Mouse (Mus musculus): ENCODE measurements at regions not wholly inside any gene's neighbourhood (a gene's known extent, or its start where the extent isn't known, plus 50 kb on each side); places are given as distances from the start of the nearest gene placed in this dataset.

DNA sequence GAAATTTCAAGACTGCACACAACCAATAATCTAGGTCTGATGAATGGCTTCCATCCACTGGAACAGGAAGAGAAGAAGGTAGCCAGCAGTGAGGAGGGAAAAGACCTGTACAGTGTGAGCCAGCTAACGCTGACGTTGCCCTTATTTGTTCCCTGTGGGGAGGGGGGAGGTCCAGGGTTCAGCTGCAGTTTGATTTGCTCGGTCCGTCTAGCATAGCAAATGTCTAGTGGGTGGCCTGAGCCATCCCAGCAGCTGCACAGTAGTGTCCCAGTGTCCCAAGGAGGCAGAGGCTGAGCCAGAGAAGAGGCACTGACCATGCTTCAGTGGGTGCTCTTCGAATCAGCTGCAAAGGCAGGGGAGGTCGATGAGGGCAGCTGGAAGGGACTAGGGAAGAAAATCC, 120.7 kb upstream of the Atp6ap2 start:
- no peak for DNase-seq (ENCODE audit: extremely low spot score, low spot score)
- Histone ChIP-seq H3K27ac (peak overlapping the region; percentile 82), H3K27me3 (ENCODE audit: poor library complexity, severe bottlenecking) (peaks cover 86% of the 10 kb centered on the region), H3K36me3 (replicated peaks) (no peaks in the 10 kb centered on the region), H3K9me3 (no peaks in the 10 kb centered on the region), H3K4me3 (no peak overlapping the region), H3K4me1 (peaks cover 51% of the 10 kb centered on the region)
- 18% methylated on average over 6 of the region's 6 CpGs for WGBS

DNA sequence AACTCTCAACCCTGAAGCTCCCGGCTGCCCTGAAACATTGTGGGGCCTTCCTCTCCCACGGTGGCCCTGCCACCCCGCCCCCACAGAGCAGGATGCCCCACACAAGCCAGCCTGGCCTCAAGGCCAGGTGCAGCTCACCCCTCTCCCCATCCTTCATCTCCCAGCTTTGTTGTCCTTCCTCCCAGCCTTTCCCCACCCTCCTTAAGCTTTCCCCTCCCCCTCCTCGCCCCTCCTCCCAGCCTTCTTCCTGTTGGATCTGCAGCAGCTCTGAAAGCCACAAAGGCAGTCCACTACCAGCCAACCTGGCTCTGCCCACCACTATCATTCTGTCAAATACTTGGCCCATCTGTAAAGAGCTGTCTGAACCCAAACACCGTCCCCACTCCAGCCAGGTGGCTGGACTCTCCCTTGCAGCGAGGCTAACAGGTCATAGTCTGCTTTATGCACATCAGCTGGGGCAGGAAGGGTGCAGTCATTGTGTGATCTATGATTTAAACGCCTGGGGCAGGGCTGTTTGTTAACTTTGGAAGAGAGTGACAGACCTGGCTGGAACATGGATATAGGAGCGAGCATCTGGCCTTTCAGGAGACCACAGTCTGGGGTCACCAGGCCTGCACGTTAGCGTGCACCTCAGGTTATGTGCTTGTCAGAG, 119.9 kb upstream of the Atp6ap2 start:
- peak; percentile 16 for DNase-seq (ENCODE audit: extremely low spot score, low spot score)
- peaks cover 44% of the 10 kb centered on the region for H3K4me1 ChIP-seq
- WGBS: 30% methylated on average over 10 of the region's 10 CpGs
- peaks cover 80% of the 10 kb centered on the region for H3K27me3 ChIP-seq (ENCODE audit: poor library complexity, severe bottlenecking)
- H3K4me3 ChIP-seq: peak overlapping the region; percentile 8; the same call in 1 of the 2 replicates
- H3K36me3 ChIP-seq (replicated peaks): no peaks in the 10 kb centered on the region
- no peaks in the 10 kb centered on the region for H3K9me3 ChIP-seq
- H3K27ac ChIP-seq: peak overlapping the region; percentile 82

GRCm38 (mm10) chrX:12472296-12472695, 115.3 kb upstream of the Atp6ap2 start:
- Histone ChIP-seq H3K4me1 (peaks cover 27% of the 10 kb centered on the region), H3K27me3 (ENCODE audit: poor library complexity, severe bottlenecking) (peaks cover 78% of the 10 kb centered on the region), H3K36me3 (replicated peaks) (no peaks in the 10 kb centered on the region), H3K9me3 (no peaks in the 10 kb centered on the region), H3K27ac (no peak overlapping the region), H3K4me3 (no peak overlapping the region)
- 75% methylated on average over 5 of the region's 5 CpGs for WGBS
- no peak for DNase-seq (ENCODE audit: extremely low spot score, low spot score)

- 85% methylated on average over 6 of the region's 6 CpGs for WGBS
- no peaks in the 10 kb centered on the region for H3K36me3 ChIP-seq (replicated peaks)
- H3K27ac ChIP-seq: no peak overlapping the region
- peaks cover 48% of the 10 kb centered on the region for H3K27me3 ChIP-seq (ENCODE audit: poor library complexity, severe bottlenecking)
- no peak overlapping the region for H3K4me3 ChIP-seq
- no peaks in the 10 kb centered on the region for H3K9me3 ChIP-seq
- peaks cover 5% of the 10 kb centered on the region for H3K4me1 ChIP-seq
- DNase-seq (ENCODE audit: extremely low spot score, low spot score): no peak
Measured at GRCm38 (mm10) chrX:12479207-12479606, 108.4 kb upstream of the Atp6ap2 start.

DNA sequence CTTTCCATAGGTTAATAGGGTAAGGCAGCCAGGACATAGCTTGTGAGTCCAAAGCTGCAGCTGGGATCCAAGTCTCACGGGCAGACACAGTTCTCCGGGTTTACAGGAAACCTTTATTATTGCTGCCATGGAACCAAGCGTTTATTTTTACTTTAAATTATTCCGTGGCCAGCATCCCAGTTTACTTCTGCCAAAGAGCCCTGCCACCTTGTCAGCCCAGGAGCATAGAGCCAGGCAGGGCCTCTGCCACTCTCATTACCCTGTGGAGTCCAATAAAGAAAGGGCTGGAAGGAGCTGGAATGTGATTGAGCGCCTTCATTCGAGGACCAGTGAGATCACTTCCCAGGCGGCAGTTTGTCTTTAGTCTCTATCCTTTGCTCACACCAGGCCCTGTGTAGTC, 96.6 kb upstream of the Atp6ap2 start:
- Histone ChIP-seq H3K4me3 (no peak overlapping the region), H3K36me3 (replicated peaks) (no peaks in the 10 kb centered on the region), H3K4me1 (peaks cover 7% of the 10 kb centered on the region), H3K27ac (no peak overlapping the region), H3K27me3 (ENCODE audit: poor library complexity, severe bottlenecking) (peaks cover 58% of the 10 kb centered on the region), H3K9me3 (no peaks in the 10 kb centered on the region)
- no peak for DNase-seq (ENCODE audit: extremely low spot score, low spot score)
- WGBS: 89% methylated on average over 7 of the region's 7 CpGs

DNA sequence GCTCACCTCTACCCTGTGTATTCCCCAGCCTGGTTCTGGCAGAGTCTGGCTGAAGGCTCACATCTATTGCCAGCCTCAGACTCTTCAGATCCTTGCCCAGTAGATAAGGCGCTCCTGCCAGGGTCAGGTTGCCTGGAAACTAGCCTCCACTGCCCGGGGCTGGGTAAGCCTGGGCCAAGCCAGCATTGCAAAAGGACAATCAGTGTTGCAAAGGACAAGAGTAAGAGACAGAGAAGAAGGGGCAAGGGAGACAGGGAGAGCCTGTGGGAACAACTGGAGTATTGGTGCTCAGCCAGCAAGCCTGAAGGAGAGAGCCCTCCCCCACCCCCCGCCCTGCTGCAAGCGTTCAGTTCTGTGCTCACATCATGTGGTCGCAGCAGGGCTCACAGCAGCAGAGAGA, 94.4 kb upstream of the Atp6ap2 start:
- WGBS: 56% methylated on average over 5 of the region's 5 CpGs
- H3K27me3 ChIP-seq (ENCODE audit: poor library complexity, severe bottlenecking): peaks cover 75% of the 10 kb centered on the region
- H3K4me3 ChIP-seq: no peak overlapping the region
- no peaks in the 10 kb centered on the region for H3K36me3 ChIP-seq (replicated peaks)
- H3K4me1 ChIP-seq: peaks cover 7% of the 10 kb centered on the region
- no peak for DNase-seq (ENCODE audit: extremely low spot score, low spot score)
- no peaks in the 10 kb centered on the region for H3K9me3 ChIP-seq
- no peak overlapping the region for H3K27ac ChIP-seq

GRCm38 (mm10) chrX:12493916-12494315, 93.7 kb upstream of the Atp6ap2 start:
- 81% methylated on average over 3 of the region's 3 CpGs for WGBS
- Histone ChIP-seq H3K27me3 (ENCODE audit: poor library complexity, severe bottlenecking) (peaks cover 82% of the 10 kb centered on the region), H3K4me3 (no peak overlapping the region)

GRCm38 (mm10) chrX:12494535-12494934, 93.1 kb upstream of the Atp6ap2 start:
- Histone ChIP-seq H3K4me1 (peaks cover 7% of the 10 kb centered on the region), H3K36me3 (replicated peaks) (no peaks in the 10 kb centered on the region), H3K27me3 (ENCODE audit: poor library complexity, severe bottlenecking) (peaks cover 88% of the 10 kb centered on the region), H3K4me3 (no peak overlapping the region), H3K9me3 (no peaks in the 10 kb centered on the region), H3K27ac (no peak overlapping the region)
- DNase-seq (ENCODE audit: extremely low spot score, low spot score): no peak
- WGBS: 80% methylated on average over 6 of the region's 6 CpGs

More at GRCm38 (mm10) chrX:12493916-12494315, 93.7 kb upstream of the Atp6ap2 start:
- no peak for DNase-seq (ENCODE audit: extremely low spot score, low spot score)
- Histone ChIP-seq H3K36me3 (replicated peaks) (no peaks in the 10 kb centered on the region), H3K4me1 (peaks cover 7% of the 10 kb centered on the region), H3K9me3 (no peaks in the 10 kb centered on the region), H3K27ac (no peak overlapping the region)

- no peaks in the 10 kb centered on the region for H3K36me3 ChIP-seq (replicated peaks)
- DNase-seq (ENCODE audit: extremely low spot score, low spot score): no peak
- no peak overlapping the region for H3K27ac ChIP-seq
- peaks cover 77% of the 10 kb centered on the region for H3K27me3 ChIP-seq (ENCODE audit: poor library complexity, severe bottlenecking)
- H3K4me1 ChIP-seq: no peaks in the 10 kb centered on the region
- no peak overlapping the region for H3K4me3 ChIP-seq
- WGBS: 86% methylated on average over 3 of the region's 3 CpGs
- H3K9me3 ChIP-seq: no peaks in the 10 kb centered on the region
Measured at GRCm38 (mm10) chrX:12500601-12501000, 87.0 kb upstream of the Atp6ap2 start.

- Histone ChIP-seq H3K27ac (no peak overlapping the region), H3K27me3 (ENCODE audit: poor library complexity, severe bottlenecking) (peaks cover 71% of the 10 kb centered on the region), H3K4me3 (no peak overlapping the region), H3K4me1 (no peaks in the 10 kb centered on the region), H3K9me3 (no peaks in the 10 kb centered on the region), H3K36me3 (replicated peaks) (no peaks in the 10 kb centered on the region)
- 89% methylated on average over 4 of the region's 4 CpGs for WGBS
- DNase-seq (ENCODE audit: extremely low spot score, low spot score): no peak
Measured at GRCm38 (mm10) chrX:12502364-12502763, 85.2 kb upstream of the Atp6ap2 start.

- Histone ChIP-seq H3K36me3 (replicated peaks) (no peaks in the 10 kb centered on the region), H3K4me1 (no peaks in the 10 kb centered on the region), H3K4me3 (no peak overlapping the region), H3K9me3 (no peaks in the 10 kb centered on the region), H3K27ac (no peak overlapping the region), H3K27me3 (ENCODE audit: poor library complexity, severe bottlenecking) (peaks cover 69% of the 10 kb centered on the region)
- no peak for DNase-seq (ENCODE audit: extremely low spot score, low spot score)
- WGBS: 75% methylated on average over 1 of the region's 1 CpGs
Measured at GRCm38 (mm10) chrX:12503581-12503980, 84.0 kb upstream of the Atp6ap2 start.

- Histone ChIP-seq H3K36me3 (replicated peaks) (no peaks in the 10 kb centered on the region), H3K4me1 (no peaks in the 10 kb centered on the region), H3K27me3 (ENCODE audit: poor library complexity, severe bottlenecking) (peaks cover 43% of the 10 kb centered on the region), H3K27ac (no peak overlapping the region), H3K9me3 (no peaks in the 10 kb centered on the region), H3K4me3 (no peak overlapping the region)
- no peak for DNase-seq (ENCODE audit: extremely low spot score, low spot score)
- 77% methylated on average over 3 of the region's 3 CpGs for WGBS
Measured at GRCm38 (mm10) chrX:12511119-12511518, 76.5 kb upstream of the Atp6ap2 start.

- Histone ChIP-seq H3K9me3 (no peaks in the 10 kb centered on the region), H3K4me3 (no peak overlapping the region), H3K36me3 (replicated peaks) (no peaks in the 10 kb centered on the region), H3K4me1 (no peaks in the 10 kb centered on the region), H3K27ac (no peak overlapping the region), H3K27me3 (ENCODE audit: poor library complexity, severe bottlenecking) (peaks cover 21% of the 10 kb centered on the region; the same call in 1 of the 2 replicates)
- 87% methylated on average over 3 of the region's 3 CpGs for WGBS
- no peak for DNase-seq (ENCODE audit: extremely low spot score, low spot score)
Measured at GRCm38 (mm10) chrX:12525044-12525443, 62.6 kb upstream of the Atp6ap2 start.

Measured in forebrain, embryonic 10.5 days (tissue).